Comparison of ENCODE assay signal across 9 mouse cellular contexts in the genomic region with DNA sequence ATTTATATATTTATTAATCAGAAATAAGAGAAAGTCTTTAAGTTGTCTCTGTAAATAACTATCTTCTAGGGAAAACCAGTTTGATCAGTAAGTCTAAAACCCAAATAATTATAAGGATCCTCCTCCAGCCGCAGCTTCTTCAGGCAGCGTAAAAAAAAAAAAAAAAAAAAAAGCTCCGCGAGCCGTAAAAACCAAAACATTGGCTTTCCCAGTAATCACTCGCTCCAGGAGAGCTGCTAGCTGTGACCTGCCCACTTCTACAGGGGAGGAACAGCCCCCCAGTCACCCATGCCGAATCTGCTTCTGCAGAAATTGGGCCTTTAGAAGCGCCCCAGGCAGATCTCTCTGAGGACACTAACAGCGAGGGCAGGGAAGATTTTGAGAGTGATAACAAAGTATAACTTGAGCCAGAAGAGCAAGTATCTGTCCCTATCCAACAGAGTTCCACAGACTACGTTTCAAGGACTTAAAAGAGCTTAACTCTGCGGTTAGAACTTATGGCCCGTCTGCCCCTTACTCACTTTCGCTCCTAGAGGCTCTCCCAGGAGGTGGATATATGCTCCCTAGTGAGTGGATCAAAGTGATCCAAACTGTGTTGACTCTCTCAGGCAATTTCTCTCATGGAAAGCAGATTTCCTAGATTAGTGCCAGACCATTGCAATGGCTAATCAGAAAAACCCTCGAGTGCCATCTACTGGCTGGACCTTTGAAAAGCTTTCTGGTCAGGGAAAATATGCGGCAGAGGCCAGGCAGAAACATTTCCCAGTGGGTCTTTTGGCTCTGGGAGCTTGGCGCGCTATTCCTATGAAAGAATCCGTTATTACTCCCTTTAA.
DNase-seq lines count a peak whose midpoint lies in the region; ATAC-seq and TF ChIP-seq lines count a peak whose summit lies in the region.
"Had no signal": no experiment of that assay in that cellular context is flagged by ENCODE, and none has a peak within 500 bp of the region (broad histone marks: within the 10 kb centered on the region; RNA-seq: fewer than 3 reads in every experiment).

No protein-coding gene starts in this region.

- no peak overlapping the region for H3K27ac ChIP-seq in ES-Bruce4 (ENCODE audit: insufficient read depth, low read length)
- H3K27ac ChIP-seq in embryonic facial prominence, embryonic 10.5 days (replicated peaks), result no peak overlapping the region
- no peak overlapping the region for H3K27ac ChIP-seq in heart, embryonic 14.5 days (replicated peaks in 1 of 2; ENCODE audit: control insufficient read depth in 1 of 2, insufficient read depth in 1 of 2, low read depth in 2 of 2, low read length in 2 of 2)
- no peak overlapping the region for H3K27ac ChIP-seq in liver, embryonic 14.5 days
- H3K27ac ChIP-seq: macrophage had no signal

- peak; percentile 60 for DNase-seq in adrenal gland, adult 8-10 months
- DNase-seq in embryonic facial prominence, embryonic 10.5 days (ENCODE audit: low spot score), result peak; percentile 29
- peak; percentile 14 for DNase-seq in large intestine, adult 2 months (ENCODE audit: low read depth, low spot score)
- DNase-seq in liver, embryonic 14.5 days (ENCODE audit: low read depth in 3 of 3, low spot score in 3 of 3), result peak in 1 of 3 experiments; percentile 2
- peak; percentile 68 for DNase-seq in right cerebral cortex, postnatal 14 days
- DNase-seq in T-cell, adult 2 months (ENCODE audit: low spot score), result no peak

- H3K9me3 ChIP-seq in ES-Bruce4 (replicated peaks; ENCODE audit: control insufficient read depth, insufficient read depth, low read length, poor library complexity, severe bottlenecking), result no peaks in the 10 kb centered on the region
- peaks cover 11% of the 10 kb centered on the region; the same call in 1 of the 2 replicates for H3K9me3 ChIP-seq in embryonic facial prominence, embryonic 10.5 days
- no peaks in the 10 kb centered on the region for H3K9me3 ChIP-seq in heart, embryonic 14.5 days (ENCODE audit: control insufficient read depth, low read length)
- no peaks in the 10 kb centered on the region for H3K9me3 ChIP-seq in liver, embryonic 14.5 days (ENCODE audit: control insufficient read depth, low read length)

- peak overlapping the region; percentile 41; the same call in 1 of the 2 replicates for H3K4me3 ChIP-seq in ES-Bruce4 (ENCODE audit: low read depth, low read length)
- H3K4me3 ChIP-seq in embryonic facial prominence, embryonic 10.5 days, result no peak overlapping the region
- H3K4me3 ChIP-seq in heart, embryonic 14.5 days (ENCODE audit: control insufficient read depth in 1 of 2, insufficient read depth in 1 of 2, low read depth in 1 of 2, low read length in 2 of 2), result peak overlapping the region; percentile 13 to 26
- H3K4me3 ChIP-seq in liver, embryonic 14.5 days (ENCODE audit: insufficient read depth in 1 of 2, low read depth in 2 of 2, low read length in 2 of 2), result no peak overlapping the region

- no peak for ATAC-seq in heart, embryonic 14.5 days (ENCODE audit: insufficient number of reproducible peaks, insufficient read depth, low FRiP score, low read depth)
- ATAC-seq in liver, embryonic 14.5 days (ENCODE audit: insufficient read depth), result no peak

- H3K4me1 ChIP-seq in ES-Bruce4 (ENCODE audit: control insufficient read depth, insufficient read depth, low read length), result no peaks in the 10 kb centered on the region
- H3K4me1 ChIP-seq in embryonic facial prominence, embryonic 10.5 days, result no peaks in the 10 kb centered on the region
- H3K4me1 ChIP-seq in heart, embryonic 14.5 days (ENCODE audit: control insufficient read depth in 2 of 2, insufficient read depth in 2 of 2, low read length in 2 of 2), result no peaks in the 10 kb centered on the region
- H3K4me1 ChIP-seq in liver, embryonic 14.5 days (replicated peaks; ENCODE audit: control insufficient read depth in 2 of 2, insufficient read depth in 2 of 2, low read length in 1 of 2), result no peaks in the 10 kb centered on the region

- H3K4me2 ChIP-seq in heart, embryonic 14.5 days (ENCODE audit: low read length), result peak overlapping the region; percentile 57
- no peak overlapping the region for H3K4me2 ChIP-seq in liver, embryonic 14.5 days (ENCODE audit: low read depth)

- H3K9ac ChIP-seq in ES-Bruce4 (ENCODE audit: low read depth, poor library complexity, severe bottlenecking), result peak overlapping the region; percentile 74
- H3K9ac ChIP-seq in heart, embryonic 14.5 days (ENCODE audit: low read length), result no peak overlapping the region
- H3K9ac ChIP-seq in liver, embryonic 14.5 days (replicated peaks), result no peak overlapping the region

- no peak for TF ChIP-seq EP300 in ES-Bruce4 (IDR thresholded peaks at IDR 0.05; ENCODE audit: insufficient read depth, low read depth, low read length)
- TF ChIP-seq EP300 in liver, embryonic 14.5 days (IDR thresholded peaks at IDR 0.05; ENCODE audit: low read depth), result no peak

- no peak for TF ChIP-seq POLR2A in ES-Bruce4 (IDR thresholded peaks at IDR 0.05; ENCODE audit: insufficient read depth, low read length)

- H3K27me3 ChIP-seq in ES-Bruce4 (ENCODE audit: control insufficient read depth, insufficient read depth, low read length, poor library complexity, severe bottlenecking), result no peaks in the 10 kb centered on the region
- no peaks in the 10 kb centered on the region for H3K27me3 ChIP-seq in embryonic facial prominence, embryonic 10.5 days (replicated peaks; ENCODE audit: low read depth, poor library complexity, severe bottlenecking)
- no peaks in the 10 kb centered on the region for H3K27me3 ChIP-seq in heart, embryonic 14.5 days (ENCODE audit: control insufficient read depth, insufficient read depth, low read length)
- H3K27me3 ChIP-seq in liver, embryonic 14.5 days (ENCODE audit: control insufficient read depth, insufficient read depth, low read length), result no peaks in the 10 kb centered on the region

- TF ChIP-seq CTCF in ES-Bruce4 (IDR thresholded peaks at IDR 0.05; ENCODE audit: low read depth, low read length), result peak; percentile 16
- peak; percentile 33; the same call in 1 of the 2 replicates for TF ChIP-seq CTCF in liver, embryonic 14.5 days (IDR thresholded peaks at IDR 0.05; ENCODE audit: low read depth)

- no peaks in the 10 kb centered on the region for H3K36me3 ChIP-seq in ES-Bruce4 (ENCODE audit: control insufficient read depth, insufficient read depth, low read length, poor library complexity, severe bottlenecking)
- no peaks in the 10 kb centered on the region for H3K36me3 ChIP-seq in embryonic facial prominence, embryonic 10.5 days (replicated peaks)
- H3K36me3 ChIP-seq in heart, embryonic 14.5 days (ENCODE audit: control insufficient read depth, insufficient read depth, low read length), result no peaks in the 10 kb centered on the region
- no peaks in the 10 kb centered on the region for H3K36me3 ChIP-seq in liver, embryonic 14.5 days (replicated peaks; ENCODE audit: control insufficient read depth, insufficient read depth, low read depth)

- 46% methylated on average over 18 of the region's 18 CpGs for WGBS in embryonic facial prominence, embryonic 10.5 days
- 42% methylated on average over 18 of the region's 18 CpGs for WGBS in heart, embryonic 14.5 days
- WGBS in large intestine, adult 2 months, result 29% methylated on average over 18 of the region's 18 CpGs
- WGBS in liver, embryonic 14.5 days (ENCODE audit: insufficient replicate concordance), result 45% methylated on average over 18 of the region's 18 CpGs

Comparison
In these comparisons a context has a peak if more than half of its experiments do, and no peak if none do; other contexts are left out.
1. H3K4me3 ChIP-seq: peak in ES-Bruce4 (single experiment) and heart, embryonic 14.5 days (2 of 2); none in embryonic facial prominence, embryonic 10.5 days (single experiment) and liver, embryonic 14.5 days (0 of 2).